Mouse (Mus musculus): ENCODE data around the gene Tjp1.

Tjp1 gene

GRCm38 (mm10) chr7:65357538-65357937 lies 170.0 kb downstream of the Tjp1 start:
- peak; percentile 64 for DNase-seq (ENCODE audit: low spot score)

GRCm38 (mm10) chr7:65356204-65356603 lies 171.4 kb downstream of the Tjp1 start:
- no peak for DNase-seq (ENCODE audit: low spot score)

DNA sequence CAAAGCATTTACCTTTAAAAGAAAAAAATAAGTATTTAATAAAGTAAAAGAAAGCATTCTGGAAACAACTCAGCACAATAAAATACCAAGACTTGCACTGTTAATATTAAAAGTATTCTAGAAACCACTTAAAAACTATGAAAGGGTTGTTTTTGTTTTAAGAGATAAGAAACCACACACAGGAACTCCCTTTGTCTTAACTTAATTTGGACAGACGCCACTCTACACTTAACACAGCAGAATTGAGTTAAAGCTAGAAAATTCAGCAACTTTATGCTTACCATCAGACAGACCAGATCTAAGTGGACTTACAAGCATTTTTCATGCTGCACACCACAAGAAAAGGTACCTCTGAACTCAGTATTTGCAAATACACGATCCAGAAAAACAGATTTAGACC lies 172.7 kb downstream of the Tjp1 start:
- DNase-seq (ENCODE audit: low spot score), result no peak

DNA sequence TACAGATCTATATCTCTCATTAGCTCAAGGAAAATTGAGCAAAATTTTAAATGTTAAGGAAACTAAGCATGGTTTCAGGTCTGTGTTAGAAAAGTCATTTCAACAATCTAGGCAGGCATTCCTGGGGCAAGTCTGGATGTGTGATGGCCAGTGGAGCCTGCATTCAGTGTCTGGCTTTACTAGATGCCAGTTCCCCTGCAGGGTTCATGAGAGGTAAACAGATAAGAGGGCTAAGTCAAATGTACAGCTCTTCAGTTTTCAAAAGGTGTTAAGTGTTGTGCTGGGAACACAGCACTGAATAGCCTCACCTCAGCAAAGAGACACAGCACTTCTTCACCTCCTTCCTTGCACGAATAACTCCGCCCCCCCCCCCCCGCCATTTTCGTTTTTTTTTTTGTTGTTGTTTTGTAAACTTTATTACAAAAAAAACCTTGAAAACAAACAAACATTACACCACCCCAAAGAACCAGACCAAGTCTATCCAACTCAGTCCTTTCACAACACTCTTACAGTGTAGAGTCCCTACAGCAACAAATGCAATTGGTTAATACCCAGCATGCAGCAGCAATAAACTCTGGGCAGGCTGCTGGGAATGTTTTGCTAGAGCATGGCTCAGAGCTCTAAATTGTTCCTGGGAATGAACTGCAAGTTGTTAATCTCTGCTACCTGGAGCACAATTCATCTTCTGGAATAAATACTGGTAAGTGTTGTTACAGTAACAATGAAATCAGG lies 177.1 kb downstream of the Tjp1 start:
- DNase-seq (ENCODE audit: low spot score), result no peak

DNA sequence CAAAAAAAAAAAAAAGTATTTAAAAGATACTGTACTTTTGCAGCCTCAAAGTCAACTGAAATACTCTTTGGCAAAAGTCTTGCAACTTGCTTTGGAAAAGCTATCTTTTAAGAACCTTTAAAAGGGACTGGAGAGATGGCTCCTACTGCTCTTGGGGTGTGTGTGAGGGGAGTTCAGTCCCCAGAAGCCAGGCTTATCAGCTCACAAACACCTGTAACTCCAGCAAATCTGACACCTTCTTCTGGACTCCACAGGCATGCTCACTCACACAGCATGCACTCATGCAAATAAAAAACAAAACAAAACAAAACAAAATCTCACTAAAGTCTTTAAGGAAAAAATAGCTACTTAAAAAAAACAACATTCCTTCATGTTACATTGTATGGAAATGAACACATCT lies 179.0 kb downstream of the Tjp1 start:
- DNase-seq (ENCODE audit: low spot score), result no peak

DNA sequence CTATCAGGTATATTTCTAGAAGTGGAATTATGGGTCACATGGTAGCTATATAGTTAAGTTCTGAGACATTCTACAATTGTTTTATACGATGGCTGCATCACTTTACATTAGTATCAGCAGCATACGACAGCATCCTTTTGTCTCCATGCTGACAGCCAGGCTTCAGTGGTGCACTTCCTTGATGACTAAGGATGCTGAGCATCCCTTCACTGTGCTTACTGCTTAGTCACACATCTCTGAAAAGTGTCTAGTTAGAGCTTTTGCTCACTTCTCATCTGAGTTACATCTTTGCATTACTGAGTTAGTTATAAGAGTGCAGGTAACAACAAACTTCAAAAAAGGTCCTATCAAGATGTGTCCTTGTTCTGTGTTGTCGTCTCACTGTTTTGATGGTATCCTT lies 182.3 kb downstream of the Tjp1 start:
- no peak for DNase-seq (ENCODE audit: low spot score)

DNA sequence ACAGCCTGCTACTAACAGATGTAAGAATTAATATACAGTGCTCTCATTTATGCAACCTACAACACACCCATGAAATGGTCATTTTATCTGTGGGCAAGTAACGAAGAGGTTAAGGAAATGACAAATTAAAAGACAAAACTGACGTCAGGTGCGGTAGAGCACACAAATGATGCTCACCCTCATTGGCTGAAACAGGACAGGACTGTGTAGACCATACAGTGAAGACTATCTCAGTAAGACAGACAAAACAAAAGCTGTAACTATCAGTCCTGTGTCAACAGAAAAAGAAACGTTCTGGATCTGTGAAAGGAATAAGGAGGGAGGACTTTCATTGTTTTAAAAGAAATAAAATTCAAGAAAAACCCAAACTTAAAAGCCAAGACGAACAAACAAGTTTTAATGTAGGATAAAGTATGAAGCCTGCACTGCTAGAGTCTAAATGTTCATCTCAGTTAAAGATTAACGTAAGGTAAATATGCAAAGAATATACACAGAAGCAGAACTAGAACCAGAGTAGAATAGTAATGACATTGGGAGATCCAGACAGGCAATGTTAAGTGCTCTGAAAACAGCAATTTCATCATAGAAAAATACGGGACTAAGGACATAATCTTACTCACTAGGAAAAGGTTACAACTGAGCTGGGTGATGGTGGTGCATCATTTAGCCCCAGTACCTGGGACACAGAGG lies 189.9 kb downstream of the Tjp1 start:
- DNase-seq (ENCODE audit: low spot score), result no peak

GRCm38 (mm10) chr7:65333081-65333760 lies 194.4 kb downstream of the Tjp1 start:
- DNase-seq (ENCODE audit: low spot score), result no peak

GRCm38 (mm10) chr7:65319047-65319725 lies 208.4 kb downstream of the Tjp1 start:
- DNase-seq (ENCODE audit: low spot score), result peak; percentile 71

DNA sequence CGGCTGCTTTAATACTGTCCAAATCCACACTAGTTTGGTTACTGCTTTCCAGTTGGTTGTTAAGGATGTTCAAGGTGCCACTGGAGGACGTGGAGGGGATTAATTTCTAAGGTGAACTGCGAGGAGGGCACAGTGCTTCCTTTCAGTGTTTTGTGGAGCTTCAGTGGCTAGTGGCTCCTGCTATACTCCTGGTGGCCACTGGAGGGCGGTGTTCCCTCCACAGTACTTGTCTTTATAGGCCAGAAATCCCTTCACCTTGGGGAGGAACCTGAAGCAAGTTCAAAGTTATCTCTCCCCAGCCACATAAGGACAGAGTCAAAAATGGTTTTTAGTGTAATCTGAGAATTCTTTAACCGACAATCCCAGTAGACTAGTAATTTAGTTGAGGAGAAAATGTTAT lies 210.2 kb downstream of the Tjp1 start:
- DNase-seq (ENCODE audit: low spot score), result peak; percentile 50

GRCm38 (mm10) chr7:65315182-65315581 lies 212.4 kb downstream of the Tjp1 start:
- no peak for DNase-seq (ENCODE audit: low spot score)

- no peak for DNase-seq (ENCODE audit: low spot score)
These were observed 230.6 kb downstream of the Tjp1 start for GRCm38 (mm10) chr7:65296675-65297589.

DNA sequence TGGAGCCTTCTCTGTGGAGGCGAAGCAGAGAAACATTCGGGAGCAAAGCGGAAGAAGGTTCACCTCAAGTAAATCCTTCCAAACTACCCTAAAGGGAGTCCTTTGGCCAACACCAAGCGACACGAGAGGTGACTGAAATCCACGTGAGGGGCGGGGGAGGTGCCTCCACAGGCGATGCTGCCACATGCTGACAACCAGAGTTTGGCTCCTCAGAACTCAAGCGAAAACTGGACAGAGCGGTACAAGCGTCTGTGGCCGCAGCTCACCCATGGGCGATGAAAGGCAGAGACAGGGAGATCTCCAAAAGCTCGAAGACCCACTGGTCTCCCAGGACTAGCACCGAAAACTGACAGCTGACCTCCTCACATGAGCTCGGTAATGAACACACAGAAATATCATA lies 244.7 kb downstream of the Tjp1 start:
- no peak for DNase-seq (ENCODE audit: low spot score)

DNA sequence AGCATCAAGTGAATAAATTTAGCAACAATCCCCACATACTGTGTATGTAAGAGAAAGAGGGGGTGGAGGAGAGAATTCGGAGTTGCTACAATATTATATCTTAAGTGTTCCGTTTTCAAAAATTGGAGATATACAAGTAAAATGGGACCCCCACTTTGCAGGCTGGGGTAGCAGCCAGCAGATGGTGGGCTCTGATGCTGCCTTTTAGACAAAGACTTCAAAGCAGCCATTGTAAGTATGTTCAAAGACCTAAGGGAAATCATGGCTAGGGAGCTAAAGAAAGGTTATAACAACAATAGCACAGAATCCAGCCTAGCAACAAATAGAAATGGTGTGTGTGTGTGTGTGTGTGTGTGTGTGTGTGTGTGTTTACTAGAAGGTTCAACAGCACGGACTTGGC lies 245.6 kb downstream of the Tjp1 start:
- DNase-seq (ENCODE audit: low spot score), result no peak

GRCm38 (mm10) chr7:65280944-65281912 lies 246.4 kb downstream of the Tjp1 start:
- DNase-seq (ENCODE audit: low spot score), result peak; percentile 37

- no peak for DNase-seq (ENCODE audit: low spot score)
These were observed 248.3 kb downstream of the Tjp1 start for GRCm38 (mm10) chr7:65279277-65279676.

GRCm38 (mm10) chr7:65275761-65276160 lies 251.8 kb downstream of the Tjp1 start:
- DNase-seq (ENCODE audit: low spot score), result no peak

DNA sequence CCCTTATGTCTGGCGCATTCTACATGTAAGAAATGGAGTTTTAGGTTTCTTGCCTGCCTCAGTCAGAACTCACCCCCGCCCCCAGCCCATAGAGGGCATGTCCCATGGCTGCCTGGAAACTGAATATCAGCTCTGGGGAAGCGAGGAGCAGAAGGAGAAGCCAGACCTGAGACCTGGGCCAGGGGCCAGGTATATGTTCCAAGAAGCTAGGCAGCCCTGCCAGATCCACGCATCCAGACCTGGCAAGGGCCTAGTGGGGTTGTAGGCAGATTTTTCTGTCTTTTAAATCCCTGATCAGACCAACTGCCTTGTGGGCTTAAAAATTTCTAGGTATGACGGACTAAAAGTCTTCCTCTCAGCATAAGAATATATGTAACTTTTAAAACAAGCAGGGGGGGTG lies 253.4 kb downstream of the Tjp1 start:
- no peak for DNase-seq (ENCODE audit: low spot score)

DNA sequence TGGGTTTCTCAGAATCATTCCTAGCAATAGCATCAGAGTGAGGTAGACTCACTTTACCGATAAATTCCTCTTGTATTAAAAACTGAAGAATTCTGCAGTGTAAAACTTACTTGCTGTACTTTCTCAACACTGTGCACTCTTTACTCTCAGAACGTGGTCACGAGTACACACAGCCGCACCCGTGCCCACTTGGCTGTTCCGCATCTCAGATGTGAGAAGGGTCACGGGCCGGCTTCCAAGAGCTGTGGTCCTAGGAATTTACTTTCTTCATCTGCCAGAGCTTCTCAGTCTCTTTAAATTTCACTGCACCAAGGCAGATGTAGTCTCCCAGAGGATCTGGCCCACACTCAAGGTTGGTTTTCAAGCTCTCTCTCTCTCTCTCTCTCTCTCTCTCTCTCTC lies 277.9 kb downstream of the Tjp1 start:
- DNase-seq (ENCODE audit: low spot score), result no peak
